Mouse (Mus musculus): ENCODE measurements around the gene Gm3252. TPM values are rescaled to one million over a fixed set of nuclear protein-coding genes. Genes with fewer than 3 reads are reported as not detected.
"Not testable (repeated sequence)": the region's sequence is repeated elsewhere in the genome, so short reads cannot be mapped to it uniquely, and the experiment has no call there.

The Gm3252 gene
- under 1 TPM in 2 of 4 experiments, not detected in 2; 0.25 to 0.90 TPM for total RNA-seq (2022)

GRCm38 (mm10) chr14:4726038-4726880 is at the start of gene Gm3252:
Gene Gm3252, plus strand, starts transcription at chr14:4726775.
- DNase-seq (ENCODE audit: low spot score in 2 of 2), result not testable (repeated sequence)

- DNase-seq (ENCODE audit: low spot score in 2 of 2), result not testable (repeated sequence)
Observed at GRCm38 (mm10) chr14:4708938-4709337, 17.6 kb upstream of the Gm3252 start, which contains the start of gene Gm7876. Gene Gm7876, plus strand, starts transcription at chr14:4709238.

- DNase-seq (ENCODE audit: low spot score in 2 of 2), result not testable (repeated sequence)
Observed at GRCm38 (mm10) chr14:4776037-4776436, 49.5 kb downstream of the Gm3252 start, which contains the start of gene Gm9602. Gene Gm9602, plus strand, starts transcription at chr14:4776337.

Other genes starting within 250 kb of the Gm3252 start
- under 1 TPM in 2 of 4 experiments, not detected in 2; 0.32 to 0.43 TPM for gene Gm3182, start 245.0 kb upstream of the Gm3252 start, total RNA-seq (2022)
- gene Gm3047, start 171.4 kb upstream of the Gm3252 start, total RNA-seq (2022), result not detected
- gene Gm8159, start 94.4 kb upstream of the Gm3252 start, total RNA-seq (2022), result under 1 TPM in 3 of 4 experiments, not detected in 1; 0.39 to 0.70 (median 0.50) TPM
- gene Gm3239, start 62.6 kb upstream of the Gm3252 start, total RNA-seq (2022), result under 1 TPM in 1 of 4 experiments, not detected in 3; 0.54 TPM
- gene Gm7876, start 17.5 kb upstream of the Gm3252 start, total RNA-seq (2022), result not detected
- gene Gm9602, start 49.6 kb downstream of the Gm3252 start, total RNA-seq (2022), result not detected
- gene Gm3269, start 111.3 kb downstream of the Gm3252 start, total RNA-seq (2022), result not detected
- 10 to 100 TPM in 2 of 4 experiments, 1 to 10 TPM in 2; 4.4 to 16.1 (median 7.7) TPM for gene Gm3264, start 128.8 kb downstream of the Gm3252 start, total RNA-seq (2022)
- gene Gm3278, start 165.6 kb downstream of the Gm3252 start, total RNA-seq (2022), result not detected

All from layer of hippocampus, adult 8-10 months (tissue).